Mouse (Mus musculus) myocyte (in vitro differentiated cells): Measurements from ENCODE around the gene Mxi1.

Experiments used
- E2F4 ChIP-seq: IDR thresholded peaks from one replicate; pipeline ENCODE4 v1.6.1; 2011; ENCODE audit warnings: mild to moderate bottlenecking, control low read depth, moderate library complexity; ENCODE audit not compliant: insufficient read depth
- POLR2A ChIP-seq: IDR thresholded peaks from one replicate; pipeline ENCODE4 v1.6.1; 2011; ENCODE audit warnings: low read depth, mild to moderate bottlenecking, control low read depth, moderate library complexity; ENCODE audit not compliant: insufficient read length
- POLR2AphosphoS2 ChIP-seq: IDR thresholded peaks from one replicate; pipeline ENCODE4 v1.6.1; 2011; ENCODE audit warnings: low read depth, control low read depth; ENCODE audit not compliant: insufficient read length
- SRF ChIP-seq: IDR thresholded peaks from one replicate; pipeline ENCODE4 v1.6.1; 2011; ENCODE audit warnings: low read depth; ENCODE audit not compliant: control insufficient read depth, insufficient read length
- USF1 ChIP-seq: IDR thresholded peaks from one replicate; pipeline ENCODE4 v1.6.1; 2011; ENCODE audit warnings: low read depth, mild to moderate bottlenecking, control low read depth, moderate library complexity

- peak; percentile 12 for TF ChIP-seq POLR2A
- TF ChIP-seq E2F4 = no peak
- TF ChIP-seq USF1 = no peak
- TF ChIP-seq POLR2AphosphoS2 = no peak
- TF ChIP-seq SRF = no peak
Measured at GRCm38 (mm10) chr19:53310771-53311523, 629 bp downstream of the Mxi1 start.
